Mouse (Mus musculus): ENCODE measurements around the gene Rpp25l.

DNA sequence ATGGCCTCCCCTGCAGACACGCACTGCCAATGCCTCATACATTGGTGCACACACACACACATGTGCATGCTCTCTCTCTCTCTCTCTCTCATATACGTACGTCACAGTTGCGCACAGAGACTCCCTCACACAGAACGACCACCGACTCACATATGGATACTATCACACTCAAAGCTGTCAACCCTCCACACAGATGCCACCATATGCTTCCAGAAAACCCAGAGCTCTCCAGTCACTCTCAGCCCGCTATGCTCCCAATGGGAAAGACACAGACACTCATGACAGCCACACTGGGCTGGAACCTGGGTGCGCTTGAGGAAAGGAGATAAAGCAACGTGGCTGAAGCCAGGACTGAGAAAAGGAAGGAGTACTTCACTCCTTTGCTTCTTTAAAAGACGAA, 31.4 kb downstream of the Rpp25l start:
- no peak for TF ChIP-seq CTCF (IDR thresholded peaks at IDR 0.05; ENCODE audit: insufficient read depth, low read length)
- no peak for TF ChIP-seq POLR2A (IDR thresholded peaks at IDR 0.05; ENCODE audit: borderline replicate concordance, extremely low read depth, low read depth, low read length)
